Mouse (Mus musculus): Measurements from ENCODE around the gene Cpeb1.

Gene Cpeb1

DNA sequence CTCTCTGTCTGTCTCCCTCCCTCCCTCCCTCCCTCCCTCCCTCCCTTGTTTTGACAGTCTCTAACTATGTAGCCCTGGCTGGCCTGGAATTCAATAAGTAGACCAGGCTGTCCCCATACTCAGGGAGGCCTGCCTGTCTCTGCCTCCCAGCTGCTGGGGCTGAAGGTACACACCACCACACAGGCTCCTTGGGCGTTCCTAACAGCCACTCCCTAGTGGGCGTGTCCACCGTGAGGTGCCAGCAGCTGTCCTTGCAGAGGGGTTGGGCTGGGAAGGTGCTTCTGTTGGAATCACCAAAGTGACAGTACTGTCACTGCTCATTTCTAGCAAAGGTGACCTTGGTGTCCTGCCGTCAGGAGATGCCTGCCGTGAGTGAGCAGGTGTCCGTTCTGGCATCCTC lies 128.4 kb downstream of the Cpeb1 start:
- DNase-seq (ENCODE audit: low read depth, low spot score), result no peak
- Histone ChIP-seq H3K27me3 (ENCODE audit: control insufficient read depth, insufficient read depth, low read length, poor library complexity, severe bottlenecking) (no peaks in the 10 kb centered on the region), H3K36me3 (ENCODE audit: control insufficient read depth, insufficient read depth, low read length, poor library complexity, severe bottlenecking) (peaks cover 4% of the 10 kb centered on the region; the same call in 1 of the 2 replicates)

GRCm38 (mm10) chr7:81326043-81326442 lies 129.2 kb downstream of the Cpeb1 start:
- Histone ChIP-seq H3K27me3 (ENCODE audit: control insufficient read depth, insufficient read depth, low read length, poor library complexity, severe bottlenecking) (no peaks in the 10 kb centered on the region), H3K36me3 (ENCODE audit: control insufficient read depth, insufficient read depth, low read length, poor library complexity, severe bottlenecking) (peaks cover 4% of the 10 kb centered on the region; the same call in 1 of the 2 replicates)
- DNase-seq (ENCODE audit: low read depth, low spot score), result no peak

DNA sequence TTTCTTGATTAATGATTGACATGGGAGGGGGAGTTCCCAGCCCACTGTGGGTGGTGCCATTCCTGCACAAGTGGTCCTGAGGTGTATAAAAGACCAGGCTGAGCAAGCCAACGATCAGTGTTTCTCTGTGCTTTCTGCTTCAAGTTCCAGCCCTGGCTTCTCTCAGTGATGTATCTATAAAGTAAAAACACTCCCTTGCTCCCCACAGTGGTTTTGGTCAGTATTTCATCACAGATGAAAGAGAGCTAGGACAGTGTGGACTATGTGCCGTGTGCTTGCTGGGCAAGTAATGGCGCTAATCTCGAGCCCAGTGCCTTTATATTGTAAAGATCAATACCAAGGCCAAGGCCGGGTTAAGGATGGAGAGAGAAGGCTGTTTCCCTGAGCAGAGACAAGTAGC lies 133.5 kb downstream of the Cpeb1 start:
- DNase-seq (ENCODE audit: low read depth, low spot score), result no peak
- Histone ChIP-seq H3K36me3 (ENCODE audit: control insufficient read depth, insufficient read depth, low read length, poor library complexity, severe bottlenecking) (peaks cover 1% of the 10 kb centered on the region; the same call in 1 of the 2 replicates), H3K27me3 (ENCODE audit: control insufficient read depth, insufficient read depth, low read length, poor library complexity, severe bottlenecking) (no peaks in the 10 kb centered on the region)

GRCm38 (mm10) chr7:81319749-81320148 lies 135.5 kb downstream of the Cpeb1 start:
- Histone ChIP-seq H3K27me3 (ENCODE audit: control insufficient read depth, insufficient read depth, low read length, poor library complexity, severe bottlenecking) (no peaks in the 10 kb centered on the region), H3K36me3 (ENCODE audit: control insufficient read depth, insufficient read depth, low read length, poor library complexity, severe bottlenecking) (peaks cover 1% of the 10 kb centered on the region; the same call in 1 of the 2 replicates)
- DNase-seq (ENCODE audit: low read depth, low spot score), result no peak

- H3K36me3 ChIP-seq (ENCODE audit: control insufficient read depth, insufficient read depth, low read length, poor library complexity, severe bottlenecking), result no peaks in the 10 kb centered on the region
- no peak for DNase-seq (ENCODE audit: low read depth, low spot score)
- no peaks in the 10 kb centered on the region for H3K27me3 ChIP-seq (ENCODE audit: control insufficient read depth, insufficient read depth, low read length, poor library complexity, severe bottlenecking)
These were observed 139.7 kb downstream of the Cpeb1 start for GRCm38 (mm10) chr7:81315583-81315982.

DNA sequence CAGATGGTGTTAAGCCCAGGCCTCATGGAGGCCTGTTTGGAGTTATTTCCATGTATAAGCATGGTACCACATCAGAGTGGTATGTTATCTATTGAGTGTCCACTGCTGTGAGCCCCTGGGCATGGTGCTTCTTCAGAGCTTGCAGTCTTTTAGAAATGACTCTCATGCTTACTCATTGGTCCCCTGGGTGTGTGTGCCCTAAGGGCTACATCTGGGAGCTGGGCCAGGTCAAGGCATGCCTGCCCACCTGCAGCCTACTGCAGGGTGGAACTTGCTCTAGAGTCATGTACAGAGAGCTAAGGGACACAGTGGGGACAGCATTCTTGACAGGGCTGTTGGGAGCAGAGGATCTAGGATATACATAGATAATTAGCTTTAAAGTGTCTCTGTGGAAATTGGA lies 143.7 kb downstream of the Cpeb1 start:
- no peak for DNase-seq (ENCODE audit: low read depth, low spot score)
- no peaks in the 10 kb centered on the region for H3K36me3 ChIP-seq (ENCODE audit: control insufficient read depth, insufficient read depth, low read length, poor library complexity, severe bottlenecking)
- no peaks in the 10 kb centered on the region for H3K27me3 ChIP-seq (ENCODE audit: control insufficient read depth, insufficient read depth, low read length, poor library complexity, severe bottlenecking)

- no peak for DNase-seq (ENCODE audit: low read depth, low spot score)
- no peaks in the 10 kb centered on the region for H3K36me3 ChIP-seq (ENCODE audit: control insufficient read depth, insufficient read depth, low read length, poor library complexity, severe bottlenecking)
- H3K27me3 ChIP-seq (ENCODE audit: control insufficient read depth, insufficient read depth, low read length, poor library complexity, severe bottlenecking), result no peaks in the 10 kb centered on the region
These were observed 144.1 kb downstream of the Cpeb1 start for GRCm38 (mm10) chr7:81311130-81311529.

GRCm38 (mm10) chr7:81309247-81309646 lies 146.0 kb downstream of the Cpeb1 start:
- no peak for DNase-seq (ENCODE audit: low read depth, low spot score)
- no peaks in the 10 kb centered on the region for H3K27me3 ChIP-seq (ENCODE audit: control insufficient read depth, insufficient read depth, low read length, poor library complexity, severe bottlenecking)
- H3K36me3 ChIP-seq (ENCODE audit: control insufficient read depth, insufficient read depth, low read length, poor library complexity, severe bottlenecking), result no peaks in the 10 kb centered on the region

GRCm38 (mm10) chr7:81307735-81308134 lies 147.5 kb downstream of the Cpeb1 start:
- no peaks in the 10 kb centered on the region; the same call in 1 of the 2 replicates for H3K27me3 ChIP-seq (ENCODE audit: control insufficient read depth, insufficient read depth, low read length, poor library complexity, severe bottlenecking)
- DNase-seq (ENCODE audit: low read depth, low spot score), result no peak
- H3K36me3 ChIP-seq (ENCODE audit: control insufficient read depth, insufficient read depth, low read length, poor library complexity, severe bottlenecking), result no peaks in the 10 kb centered on the region

DNA sequence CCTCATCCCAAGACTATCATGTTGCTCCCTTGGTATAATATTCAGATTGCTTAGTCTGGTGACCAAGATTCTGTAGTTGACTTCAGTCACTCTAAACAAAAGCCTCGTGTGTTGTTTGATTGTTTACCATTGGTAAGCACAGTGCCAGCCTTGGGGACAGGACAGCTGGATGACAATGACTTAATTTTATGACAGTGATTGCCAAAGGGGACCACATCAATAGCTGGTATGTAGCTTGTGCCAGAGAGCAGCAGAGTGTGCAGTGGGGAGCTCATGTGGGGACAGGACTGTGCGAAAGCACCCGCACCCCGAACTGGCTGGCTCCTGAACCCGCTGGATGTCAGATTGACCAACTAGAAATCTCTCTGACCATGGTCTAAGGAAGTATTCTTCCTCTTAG lies 150.6 kb downstream of the Cpeb1 start:
- Histone ChIP-seq H3K27me3 (ENCODE audit: control insufficient read depth, insufficient read depth, low read length, poor library complexity, severe bottlenecking) (no peaks in the 10 kb centered on the region; the same call in 1 of the 2 replicates), H3K36me3 (ENCODE audit: control insufficient read depth, insufficient read depth, low read length, poor library complexity, severe bottlenecking) (no peaks in the 10 kb centered on the region)
- DNase-seq (ENCODE audit: low read depth, low spot score), result no peak

- no peak for DNase-seq (ENCODE audit: low read depth, low spot score)
- Histone ChIP-seq H3K27me3 (ENCODE audit: control insufficient read depth, insufficient read depth, low read length, poor library complexity, severe bottlenecking) (no peaks in the 10 kb centered on the region; the same call in 1 of the 2 replicates), H3K36me3 (ENCODE audit: control insufficient read depth, insufficient read depth, low read length, poor library complexity, severe bottlenecking) (no peaks in the 10 kb centered on the region)
These were observed 151.2 kb downstream of the Cpeb1 start for GRCm38 (mm10) chr7:81304100-81304499.

DNA sequence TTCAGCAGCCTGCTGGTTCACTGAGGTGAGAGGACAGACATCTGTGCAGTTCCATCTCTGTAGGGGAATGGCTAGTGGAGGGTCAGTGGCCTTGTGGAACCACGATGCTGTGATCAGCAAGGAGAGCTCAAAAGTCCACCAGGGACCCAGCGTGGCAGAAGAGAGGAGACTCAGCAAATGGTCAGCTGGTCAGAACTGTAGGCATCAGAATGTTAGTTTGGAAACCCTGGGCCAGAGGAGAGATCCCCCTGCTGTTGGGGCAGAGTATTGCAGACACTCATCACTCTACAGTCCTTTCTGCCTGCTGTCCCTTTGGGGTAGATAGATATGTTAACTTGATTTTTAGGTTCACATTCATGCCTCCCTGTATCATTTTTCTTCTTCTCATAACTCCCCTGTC lies 151.6 kb downstream of the Cpeb1 start:
- Histone ChIP-seq H3K36me3 (ENCODE audit: control insufficient read depth, insufficient read depth, low read length, poor library complexity, severe bottlenecking) (no peaks in the 10 kb centered on the region), H3K27me3 (ENCODE audit: control insufficient read depth, insufficient read depth, low read length, poor library complexity, severe bottlenecking) (no peaks in the 10 kb centered on the region; the same call in 1 of the 2 replicates)
- peak; percentile 59 for DNase-seq (ENCODE audit: low read depth, low spot score)

GRCm38 (mm10) chr7:81301323-81301722 lies 153.9 kb downstream of the Cpeb1 start:
- no peak for DNase-seq (ENCODE audit: low read depth, low spot score)
- H3K27me3 ChIP-seq (ENCODE audit: control insufficient read depth, insufficient read depth, low read length, poor library complexity, severe bottlenecking), result no peaks in the 10 kb centered on the region; the same call in 1 of the 2 replicates
- H3K36me3 ChIP-seq (ENCODE audit: control insufficient read depth, insufficient read depth, low read length, poor library complexity, severe bottlenecking), result no peaks in the 10 kb centered on the region

- Histone ChIP-seq H3K27me3 (ENCODE audit: control insufficient read depth, insufficient read depth, low read length, poor library complexity, severe bottlenecking) (no peaks in the 10 kb centered on the region; the same call in 1 of the 2 replicates), H3K36me3 (ENCODE audit: control insufficient read depth, insufficient read depth, low read length, poor library complexity, severe bottlenecking) (no peaks in the 10 kb centered on the region)
- no peak for DNase-seq (ENCODE audit: low read depth, low spot score)
These were observed 157.1 kb downstream of the Cpeb1 start for GRCm38 (mm10) chr7:81298206-81298605.
